Mouse (Mus musculus) urinary bladder, postnatal 25 days (tissue): ENCODE measurements around the gene Alox5ap.
A peak's percentile ranks its signal among the peaks of the same experiment; 100 is the strongest.

Experiments used
- DNase-seq: peaks from one replicate; pipeline ENCODE4 v3.0.0; 2022; ENCODE audit warnings: low spot score

Gene Alox5ap

GRCm38 (mm10) chr5:149264405-149264804 lies at the start of gene Alox5ap:
Gene Alox5ap, plus strand, starts transcription at chr5:149264767.
- no peak for DNase-seq

GRCm38 (mm10) chr5:149215540-149215939 lies 49.0 kb upstream of the Alox5ap start:
- DNase-seq: no peak

GRCm38 (mm10) chr5:149217524-149218357 lies 46.8 kb upstream of the Alox5ap start:
- DNase-seq: no peak

GRCm38 (mm10) chr5:149219493-149219892 lies 45.1 kb upstream of the Alox5ap start:
- DNase-seq: no peak

- no peak for DNase-seq
Observed at GRCm38 (mm10) chr5:149221355-149221754, 43.2 kb upstream of the Alox5ap start.

GRCm38 (mm10) chr5:149224666-149225065 lies 39.9 kb upstream of the Alox5ap start:
- no peak for DNase-seq

- peak; percentile 100 for DNase-seq
Observed at GRCm38 (mm10) chr5:149228700-149229618, 35.6 kb upstream of the Alox5ap start.

- no peak for DNase-seq
Observed at GRCm38 (mm10) chr5:149229619-149230339, 34.8 kb upstream of the Alox5ap start.

GRCm38 (mm10) chr5:149235002-149235401 lies 29.6 kb upstream of the Alox5ap start:
- DNase-seq: no peak

GRCm38 (mm10) chr5:149237221-149237950 lies 27.2 kb upstream of the Alox5ap start:
- no peak for DNase-seq

GRCm38 (mm10) chr5:149242467-149242866 lies 22.1 kb upstream of the Alox5ap start:
- no peak for DNase-seq

- no peak for DNase-seq
Observed at GRCm38 (mm10) chr5:149243053-149243452, 21.5 kb upstream of the Alox5ap start.

- no peak for DNase-seq
Observed at GRCm38 (mm10) chr5:149245391-149245964, 19.1 kb upstream of the Alox5ap start.

GRCm38 (mm10) chr5:149245965-149246470 lies 18.5 kb upstream of the Alox5ap start:
- no peak for DNase-seq

GRCm38 (mm10) chr5:149247047-149247904 lies 17.3 kb upstream of the Alox5ap start:
- DNase-seq: no peak

- DNase-seq: no peak
Observed at GRCm38 (mm10) chr5:149252303-149252702, 12.3 kb upstream of the Alox5ap start.

- DNase-seq: no peak
Observed at GRCm38 (mm10) chr5:149253491-149253890, 11.1 kb upstream of the Alox5ap start.

- no peak for DNase-seq
Observed at GRCm38 (mm10) chr5:149255522-149255921, 9.0 kb upstream of the Alox5ap start.

GRCm38 (mm10) chr5:149257518-149258281 lies 6.9 kb upstream of the Alox5ap start:
- no peak for DNase-seq
